Mouse (Mus musculus) testis, adult 2 months (tissue): ENCODE measurements around the gene Cotl1.

Source experiments
- CTCF ChIP-seq: fragments of 200-500 bp; IDR thresholded peaks from 2 replicates; pipeline ENCODE4 v1.5.1; 2012; ENCODE audit warnings: low read depth, mild to moderate bottlenecking, inconsistent platforms, low read length, moderate library complexity; ENCODE audit not compliant: control insufficient read depth, insufficient read depth, insufficient replicate concordance
- POLR2A ChIP-seq: fragments of 200-500 bp; IDR thresholded peaks from 2 replicates; pipeline ENCODE4 v1.6.1; 2012; ENCODE audit warnings: low read depth, mild to moderate bottlenecking, inconsistent platforms, low read length, moderate library complexity; ENCODE audit not compliant: control insufficient read depth

DNA sequence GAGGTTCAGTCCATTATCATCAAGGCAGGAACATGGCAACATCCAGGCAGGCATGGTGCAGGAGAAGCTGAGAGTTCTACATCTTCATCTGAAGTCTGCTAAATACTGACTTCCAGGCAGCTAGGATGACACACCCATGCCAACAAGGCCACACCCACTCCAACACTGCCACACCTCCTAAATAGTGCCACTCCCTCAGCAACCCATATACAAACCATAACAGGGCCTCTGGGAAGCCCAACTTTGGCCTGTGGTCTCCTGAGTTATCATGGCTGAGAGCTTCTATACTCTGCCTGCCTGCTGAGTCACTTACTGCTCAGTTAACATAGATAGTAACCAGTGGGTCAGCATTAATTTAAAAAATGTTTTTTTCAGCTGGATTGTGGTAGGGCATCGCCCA is 32.8 kb upstream of the Cotl1 start:
- TF ChIP-seq POLR2A: no peak
- TF ChIP-seq CTCF: no peak
